Mouse (Mus musculus) layer of hippocampus, postnatal 10 days (tissue): Measurements from ENCODE around the gene Psg29. TPM values are rescaled to one million over a fixed set of nuclear protein-coding genes. Genes with fewer than 3 reads are reported as not detected.
A peak's percentile ranks its signal among the peaks of the same experiment; 100 is the strongest.

Experiments
- DNase-seq, 2 experiments: peaks; one replicate each; pipeline ENCODE4 v3.0.0; 2021; ENCODE audit warnings: low spot score in 2 of 2
- long read RNA-seq: library from polyadenylated mRNA; stranded (forward); transcript quantifications from one replicate; pipeline ENCODE4 v2.0.0, GENCODE M21; 2023
- total RNA-seq, 2 experiments: library from RNA; stranded (reverse); gene quantifications; 2 replicates each; pipeline ENCODE4 v1.2.3; 2021

Psg29 gene
- total RNA-seq, result under 1 TPM in 1 of 2 experiments, not detected in 1; 0.07 TPM
- long read RNA-seq, result 0 reads

GRCm38 (mm10) chr7:17203177-17203576 is at the start of gene Psg29:
Psg29 (plus strand) TSS chr7:17203477.
- no peak for DNase-seq

- DNase-seq, result peak; percentile 4 to 13
These were observed 47.6 kb upstream of the Psg29 start for GRCm38 (mm10) chr7:17155634-17156033.

- DNase-seq, result no peak
These were observed 46.2 kb upstream of the Psg29 start for GRCm38 (mm10) chr7:17156885-17157677.

GRCm38 (mm10) chr7:17159011-17159410 is 44.3 kb upstream of the Psg29 start:
- DNase-seq, result no peak

DNA sequence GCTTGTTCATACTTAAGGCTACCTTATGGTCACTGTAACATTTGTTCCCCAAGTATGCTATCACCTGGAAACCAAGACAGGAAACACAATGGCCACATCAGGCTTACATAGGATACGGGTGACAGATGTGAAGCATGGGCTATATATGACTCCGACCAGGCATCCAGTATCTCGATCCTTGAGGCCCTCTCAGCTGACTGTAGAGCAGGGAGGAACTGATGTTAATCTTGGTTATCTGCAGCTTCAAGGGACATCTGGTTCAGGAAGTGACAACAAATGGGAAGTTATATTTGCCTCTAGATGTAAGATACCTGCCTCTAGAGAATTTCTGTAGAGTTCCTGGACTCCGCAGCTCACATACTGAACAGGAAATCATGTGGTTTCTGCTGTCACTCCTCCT is 31.4 kb upstream of the Psg29 start:
- DNase-seq, result no peak

GRCm38 (mm10) chr7:17205530-17206184 is 2.4 kb downstream of the Psg29 start:
- DNase-seq, result no peak

Other genes with a start within 250 kb of the Psg29 start
- gene Pnmal1, start 243.8 kb upstream of the Psg29 start, total RNA-seq, result 10 to 100 TPM; 59.8 to 62.2 TPM
- gene Gm42372, start 220.4 kb upstream of the Psg29 start, total RNA-seq, result 10 to 100 TPM; 42.9 to 44.8 TPM
- gene Ccdc8, start 210.8 kb upstream of the Psg29 start, total RNA-seq, result 1 to 10 TPM; 3.7 to 4.4 TPM
- 100 to 1,000 TPM; 142 to 148 TPM for gene Ppp5c, start 175.6 kb upstream of the Psg29 start, total RNA-seq
- gene Hif3a, start 141.1 kb upstream of the Psg29 start, total RNA-seq, result 10 to 100 TPM in 1 of 2 experiments, 1 to 10 TPM in 1; 7.4 to 10.1 TPM
- 1 to 10 TPM; 4.1 to 5.0 TPM for gene Psg16, start 129.4 kb upstream of the Psg29 start, total RNA-seq
- under 1 TPM; 0.18 to 0.20 TPM for gene Ceacam3, start 53.2 kb upstream of the Psg29 start, total RNA-seq